Mouse (Mus musculus) liver, postnatal 0 days (tissue): ENCODE data around the gene Ikbip. TPM values are rescaled to one million over a fixed set of nuclear protein-coding genes. Genes with fewer than 3 reads are reported as not detected.

Experiments
- ATAC-seq: fragments of 200-750 bp; cut with Nextera tagmentation; 2 replicates; pipeline ENCODE4 v1.8.0; 2017; ENCODE audit warnings: mild to moderate bottlenecking, moderate library complexity
- DNase-seq: peaks from one replicate; pipeline ENCODE4 v3.0.0-alpha.2; 2016
- H3K27ac ChIP-seq: fragments of 300-500 bp; sonication (generic); 2 replicates; pipeline ENCODE4 v1.5.1; 2014; ENCODE audit warnings: antibody characterized with exemption, moderate library complexity, mild to moderate bottlenecking, low read depth
- H3K27me3 ChIP-seq: fragments of 300-500 bp; sonication (generic); 2 replicates; pipeline ENCODE4 v1.6.1; 2014; ENCODE audit warnings: low read length, control low read depth, mixed read lengths; ENCODE audit not compliant: insufficient read depth
- H3K36me3 ChIP-seq: fragments of 300-500 bp; sonication (generic); replicated peaks from 2 replicates; pipeline ENCODE4 v1.6.1; 2014; ENCODE audit warnings: mild to moderate bottlenecking, control low read depth, low read length, moderate library complexity, mixed read lengths; ENCODE audit not compliant: insufficient read depth
- H3K4me1 ChIP-seq: fragments of 300-500 bp; sonication (generic); 2 replicates; pipeline ENCODE4 v1.6.1; 2014; ENCODE audit warnings: antibody characterized with exemption, mild to moderate bottlenecking, control low read depth; ENCODE audit not compliant: insufficient read depth
- H3K4me2 ChIP-seq: fragments of 300-500 bp; sonication (generic); 2 replicates; pipeline ENCODE4 v1.6.1; 2014; ENCODE audit warnings: low read depth, mild to moderate bottlenecking, low read length, moderate library complexity, mixed read lengths
- H3K4me3 ChIP-seq: fragments of 300-500 bp; sonication (generic); 2 replicates; pipeline ENCODE4 v1.5.1; 2014; ENCODE audit warnings: low read depth, low read length
- H3K9ac ChIP-seq: fragments of 300-500 bp; sonication (generic); replicated peaks from 2 replicates; pipeline ENCODE4 v1.6.1; 2014; ENCODE audit warnings: mild to moderate bottlenecking, moderate library complexity
- H3K9me3 ChIP-seq: fragments of 300-500 bp; sonication (generic); 2 replicates; pipeline ENCODE4 v1.6.1; 2016; ENCODE audit warnings: mild to moderate bottlenecking, control low read depth, low read length, mixed read lengths
- CTCF ChIP-seq: sonication (generic); IDR thresholded peaks from 2 replicates; pipeline ENCODE4 v1.5.1; 2016; ENCODE audit warnings: antibody characterized with exemption, low read depth
- EP300 ChIP-seq: IDR thresholded peaks from 2 replicates; pipeline ENCODE4 v1.6.1; 2016; ENCODE audit warnings: antibody characterized with exemption, low read depth, mild to moderate bottlenecking
- WGBS: fragments of 180-500 bp; shearing (Covaris S2); extraction: QIAGEN DNeasy Blood & Tissue Kit; methylation state at CpG from one replicate; pipeline ENCODE4 v1.1.7; 2014; ENCODE audit not compliant: insufficient replicate concordance; 5-methylcytosine and 5-hydroxymethylcytosine counted together
- polyA plus RNA-seq: library from polyadenylated mRNA; unstranded; fragments of >200 nt; fragmentation: Nextera tagmentation; extraction: Ambion mirVana; gene quantifications from 2 replicates; pipeline ENCODE4 v1.2.1, GENCODE M21; 2015

Ikbip gene
- polyA plus RNA-seq, 1 experiment from 2014 or later = 5.7 TPM

DNA sequence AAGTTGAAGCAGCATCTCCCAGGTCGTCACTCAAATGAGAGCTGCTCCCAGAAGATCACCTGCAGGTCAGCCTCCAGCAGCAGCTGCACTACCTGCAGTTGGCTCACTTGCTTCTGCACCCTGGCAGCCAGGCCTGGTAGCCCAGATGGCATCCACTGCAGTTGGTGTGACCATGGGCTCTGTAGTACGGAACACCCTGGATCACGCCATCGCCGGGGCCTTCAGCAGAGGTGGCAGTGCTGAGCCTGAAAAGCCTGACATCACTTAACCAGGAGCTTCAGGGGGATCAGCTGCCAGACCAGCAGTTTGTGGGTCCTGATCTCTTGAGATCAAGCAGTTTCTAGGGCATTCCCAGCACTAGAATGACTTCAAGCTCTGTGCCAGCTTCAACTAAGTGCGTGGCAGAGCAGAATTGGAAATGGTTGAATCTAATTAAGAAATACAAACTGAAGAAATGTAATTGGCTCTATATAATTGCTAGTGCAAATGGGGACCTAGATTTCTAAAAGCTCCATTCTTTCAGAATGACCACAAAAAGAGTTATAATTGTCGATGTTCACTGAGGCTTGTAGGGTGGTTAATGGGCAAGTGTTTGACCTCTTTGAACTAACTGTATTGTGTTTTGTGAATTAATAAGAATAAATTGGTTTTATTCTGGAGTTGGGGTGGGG is 52.7 kb downstream of the Ikbip start:
- H3K9me3 ChIP-seq = no peaks in the 10 kb centered on the region
- WGBS = 88% methylated on average over 7 of the region's 7 CpGs
- no peak overlapping the region for H3K4me3 ChIP-seq
- H3K27me3 ChIP-seq = no peaks in the 10 kb centered on the region
- no peaks in the 10 kb centered on the region for H3K36me3 ChIP-seq
- H3K4me2 ChIP-seq = no peak overlapping the region
- H3K4me1 ChIP-seq = 0 out of 2 replicates have a peak, but pooled peaks cover 4% of the 10 kb centered on the region
- no peak overlapping the region for H3K27ac ChIP-seq
- ATAC-seq (no peak), DNase-seq (no peak)
- no peak overlapping the region for H3K9ac ChIP-seq
- TF ChIP-seq EP300 = no peak
- TF ChIP-seq CTCF = no peak

DNA sequence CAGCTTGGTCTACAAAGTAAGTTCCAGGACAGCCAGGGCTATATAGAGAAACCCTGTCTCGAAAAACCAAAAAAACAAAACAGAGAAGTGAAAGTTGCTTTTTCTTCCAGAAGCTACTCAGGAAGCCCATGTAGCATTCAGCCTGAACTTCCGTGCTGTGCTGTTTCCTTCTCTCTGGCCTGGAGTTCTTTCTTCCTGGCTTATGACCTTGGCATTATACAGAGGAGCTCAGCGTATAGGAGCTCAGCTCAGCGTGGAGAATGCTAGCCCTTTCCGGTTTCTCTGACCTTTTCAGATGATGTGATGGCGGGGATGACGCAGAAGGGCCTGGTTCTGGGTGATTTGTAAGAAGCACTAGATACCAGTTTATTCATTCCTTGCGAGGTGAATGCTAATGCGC is 54.7 kb downstream of the Ikbip start:
- H3K27me3 ChIP-seq = no peaks in the 10 kb centered on the region
- no peak overlapping the region for H3K4me2 ChIP-seq
- 0 out of 2 replicates have a peak, but pooled peaks cover 4% of the 10 kb centered on the region for H3K4me1 ChIP-seq
- H3K9me3 ChIP-seq = no peaks in the 10 kb centered on the region
- ATAC-seq = peak; percentile 55
- WGBS = 68% methylated on average over 9 of the region's 9 CpGs
- no peaks in the 10 kb centered on the region for H3K36me3 ChIP-seq
- no peak overlapping the region for H3K9ac ChIP-seq
- peak overlapping the region; percentile 64 for H3K27ac ChIP-seq
- H3K4me3 ChIP-seq = no peak overlapping the region
- TF ChIP-seq EP300 (no peak), CTCF (no peak)
- no peak for DNase-seq

DNA sequence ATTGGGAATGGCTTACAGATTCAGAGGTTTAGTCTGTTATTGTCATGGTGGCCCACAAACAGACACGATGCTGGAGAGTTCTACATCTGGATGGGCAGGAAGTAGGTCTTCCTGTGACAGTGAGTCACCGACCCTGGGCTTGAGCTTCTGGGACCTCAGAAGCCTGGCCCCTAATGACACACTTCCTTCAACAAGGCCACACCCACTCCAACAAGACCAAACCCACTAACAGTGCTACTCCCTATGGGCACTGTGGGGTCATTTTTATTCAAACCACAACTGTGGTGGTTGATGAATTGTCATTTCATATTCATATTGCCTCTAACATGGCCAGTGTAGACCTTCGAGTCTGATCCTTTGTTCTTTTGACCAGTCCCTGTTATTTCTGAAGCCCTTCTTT is 55.6 kb downstream of the Ikbip start:
- no peak overlapping the region for H3K4me3 ChIP-seq
- no peaks in the 10 kb centered on the region for H3K9me3 ChIP-seq
- H3K4me2 ChIP-seq = no peak overlapping the region
- H3K36me3 ChIP-seq = no peaks in the 10 kb centered on the region
- DNase-seq (no peak), ATAC-seq (peak; percentile 60)
- no peak overlapping the region for H3K9ac ChIP-seq
- 43% methylated on average over 3 of the region's 3 CpGs for WGBS
- H3K27ac ChIP-seq = no peak overlapping the region
- no peaks in the 10 kb centered on the region for H3K27me3 ChIP-seq
- H3K4me1 ChIP-seq = 0 out of 2 replicates have a peak, but pooled peaks cover 4% of the 10 kb centered on the region
- TF ChIP-seq EP300 (no peak), CTCF (no peak)

GRCm38 (mm10) chr10:91139148-91139766 is 56.5 kb downstream of the Ikbip start:
- no peak overlapping the region for H3K4me3 ChIP-seq
- no peaks in the 10 kb centered on the region for H3K9me3 ChIP-seq
- H3K4me2 ChIP-seq = no peak overlapping the region
- ATAC-seq (no peak), DNase-seq (no peak)
- TF ChIP-seq CTCF (no peak), EP300 (no peak)
- 0 out of 2 replicates have a peak, but pooled peaks cover 4% of the 10 kb centered on the region for H3K4me1 ChIP-seq
- no peaks in the 10 kb centered on the region for H3K36me3 ChIP-seq
- H3K27me3 ChIP-seq = no peaks in the 10 kb centered on the region
- 66% methylated on average over 14 of the region's 14 CpGs for WGBS
- no peak overlapping the region for H3K9ac ChIP-seq
- no peak overlapping the region for H3K27ac ChIP-seq

GRCm38 (mm10) chr10:91141564-91141963 is 58.8 kb downstream of the Ikbip start:
- Histone ChIP-seq H3K27me3 (no peaks in the 10 kb centered on the region), H3K4me1 (0 out of 2 replicates have a peak, but pooled peaks cover 4% of the 10 kb centered on the region), H3K9me3 (no peaks in the 10 kb centered on the region), H3K27ac (no peak overlapping the region), H3K9ac (no peak overlapping the region), H3K36me3 (peaks cover 15% of the 10 kb centered on the region), H3K4me3 (no peak overlapping the region), H3K4me2 (no peak overlapping the region)
- TF ChIP-seq EP300 (no peak), CTCF (peak; percentile 81)
- peak; percentile 49; the same call in 1 of the 2 replicates for ATAC-seq
- no peak for DNase-seq
- 19% methylated on average over 2 of the region's 2 CpGs for WGBS

- H3K4me1 ChIP-seq = 0 out of 2 replicates have a peak, but pooled peaks cover 4% of the 10 kb centered on the region
- no peaks in the 10 kb centered on the region for H3K9me3 ChIP-seq
- ATAC-seq = 0 out of 2 replicates have a peak, but pooled peaks have one; percentile 35
- no peak overlapping the region for H3K4me3 ChIP-seq
- peaks cover 25% of the 10 kb centered on the region for H3K36me3 ChIP-seq
- no peak overlapping the region for H3K27ac ChIP-seq
- WGBS = 65% methylated on average over 10 of the region's 10 CpGs
- no peak overlapping the region for H3K9ac ChIP-seq
- TF ChIP-seq CTCF (no peak), EP300 (no peak)
- DNase-seq = no peak
- H3K27me3 ChIP-seq = no peaks in the 10 kb centered on the region
- no peak overlapping the region for H3K4me2 ChIP-seq
Observed at GRCm38 (mm10) chr10:91142654-91143191, 60.0 kb downstream of the Ikbip start.
